Mouse (Mus musculus) retina, postnatal 1 day (tissue): ENCODE results near the gene Fbn1.
A peak's percentile ranks its signal among the peaks of the same experiment; 100 is the strongest.

Experiments used
- DNase-seq: peaks from one replicate; pipeline ENCODE4 v3.0.0-alpha.2; 2012

The Fbn1 gene

GRCm38 (mm10) chr2:125498216-125498615 lies 9.6 kb downstream of the Fbn1 start:
- no peak for DNase-seq

DNA sequence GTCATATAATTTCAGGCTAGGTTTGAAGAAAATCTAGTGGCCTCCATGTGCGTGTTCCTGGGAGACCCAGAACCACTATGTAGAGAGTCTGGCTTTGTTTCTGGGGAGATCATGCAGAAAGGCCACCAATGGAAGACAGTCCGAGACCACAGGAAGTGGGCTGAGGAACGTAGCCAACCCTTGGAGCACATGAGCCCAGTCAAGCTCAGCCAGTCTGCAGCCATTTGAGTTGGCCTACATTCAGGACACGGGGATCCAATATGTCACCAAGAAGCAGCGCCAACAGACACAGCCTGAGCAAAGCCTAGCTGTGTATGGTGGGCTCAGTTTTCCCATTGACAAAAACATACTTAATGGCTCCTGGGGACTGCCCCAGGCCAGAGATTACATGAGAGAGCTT lies 11.1 kb downstream of the Fbn1 start:
- DNase-seq: no peak

GRCm38 (mm10) chr2:125494831-125495812 lies 12.7 kb downstream of the Fbn1 start:
- DNase-seq: no peak

DNA sequence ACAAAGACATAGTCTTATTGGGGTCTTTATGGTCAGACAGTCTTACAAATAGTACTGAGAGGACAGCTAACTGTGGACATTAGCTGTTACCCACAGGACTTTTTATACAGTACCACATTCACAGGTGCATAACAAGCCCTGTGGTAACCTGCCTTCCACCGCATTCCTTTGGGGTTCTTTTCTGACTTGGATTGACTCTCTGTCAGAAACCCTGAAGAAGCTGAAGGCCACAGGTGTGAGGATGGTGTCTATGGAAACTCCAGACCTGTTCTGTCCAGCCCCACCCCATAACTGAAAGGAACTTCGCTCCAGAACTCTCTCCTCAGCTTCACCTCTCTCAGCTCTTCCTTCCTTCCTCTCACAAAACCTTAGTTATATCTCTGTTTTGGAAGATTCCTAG lies 13.5 kb downstream of the Fbn1 start:
- no peak for DNase-seq

- no peak for DNase-seq
These were observed 15.5 kb downstream of the Fbn1 start for GRCm38 (mm10) chr2:125492050-125492900.

DNA sequence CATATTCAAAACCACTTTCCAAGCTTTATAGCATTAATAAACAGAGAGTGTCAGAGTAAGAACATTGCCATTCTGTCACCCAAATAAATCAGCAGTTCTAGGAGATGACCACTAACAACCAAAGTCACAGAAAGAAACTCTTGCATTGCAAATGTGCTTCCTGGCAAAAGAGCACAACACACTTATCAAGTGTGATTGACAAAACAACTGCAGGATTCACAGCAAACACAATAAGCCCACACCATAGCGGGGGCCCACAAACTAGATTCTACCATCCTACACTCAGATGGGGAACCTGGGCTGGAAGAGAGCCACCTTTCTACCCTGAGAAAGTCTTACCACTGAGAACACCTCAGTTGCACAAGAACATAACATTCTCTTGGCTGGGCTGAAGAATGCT lies 17.8 kb downstream of the Fbn1 start:
- no peak for DNase-seq

DNA sequence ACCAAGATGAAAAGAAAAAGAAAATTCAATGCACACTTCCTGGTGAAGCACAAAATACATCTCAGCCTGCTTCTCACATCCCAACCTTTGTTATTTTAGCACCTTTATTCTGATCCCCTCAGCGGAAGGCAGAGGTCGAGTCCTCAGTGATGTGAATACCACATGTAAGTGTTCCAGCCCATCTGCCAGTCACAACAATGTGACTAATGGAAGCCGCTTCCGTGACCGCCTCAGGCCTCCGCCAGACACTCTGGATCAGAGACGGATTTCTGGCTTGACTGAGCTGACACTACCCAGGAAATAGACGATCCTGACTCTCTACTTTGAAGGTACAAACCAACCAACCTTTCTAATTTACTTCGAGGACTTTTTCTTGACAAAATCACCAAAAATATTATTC lies 22.9 kb downstream of the Fbn1 start:
- no peak for DNase-seq

DNA sequence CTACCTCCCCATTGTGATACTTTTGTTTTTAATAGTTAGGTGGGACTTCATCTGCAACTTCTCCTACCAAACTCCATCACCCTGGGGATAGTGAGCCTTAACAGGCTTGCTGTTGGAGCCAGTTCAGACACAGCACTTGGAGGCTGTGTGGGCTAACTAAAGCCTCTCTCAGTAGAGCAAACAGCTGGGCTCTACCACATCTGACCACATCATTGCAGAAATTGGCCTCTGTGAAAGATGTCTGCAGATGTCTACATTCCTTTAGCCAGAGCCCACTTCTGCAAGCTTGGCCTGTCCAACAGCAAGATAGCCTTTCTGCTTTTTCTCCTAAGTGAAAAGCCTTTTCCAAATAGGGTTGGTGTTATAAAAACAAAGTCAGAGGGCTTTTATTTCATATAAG lies 23.6 kb downstream of the Fbn1 start:
- no peak for DNase-seq

DNA sequence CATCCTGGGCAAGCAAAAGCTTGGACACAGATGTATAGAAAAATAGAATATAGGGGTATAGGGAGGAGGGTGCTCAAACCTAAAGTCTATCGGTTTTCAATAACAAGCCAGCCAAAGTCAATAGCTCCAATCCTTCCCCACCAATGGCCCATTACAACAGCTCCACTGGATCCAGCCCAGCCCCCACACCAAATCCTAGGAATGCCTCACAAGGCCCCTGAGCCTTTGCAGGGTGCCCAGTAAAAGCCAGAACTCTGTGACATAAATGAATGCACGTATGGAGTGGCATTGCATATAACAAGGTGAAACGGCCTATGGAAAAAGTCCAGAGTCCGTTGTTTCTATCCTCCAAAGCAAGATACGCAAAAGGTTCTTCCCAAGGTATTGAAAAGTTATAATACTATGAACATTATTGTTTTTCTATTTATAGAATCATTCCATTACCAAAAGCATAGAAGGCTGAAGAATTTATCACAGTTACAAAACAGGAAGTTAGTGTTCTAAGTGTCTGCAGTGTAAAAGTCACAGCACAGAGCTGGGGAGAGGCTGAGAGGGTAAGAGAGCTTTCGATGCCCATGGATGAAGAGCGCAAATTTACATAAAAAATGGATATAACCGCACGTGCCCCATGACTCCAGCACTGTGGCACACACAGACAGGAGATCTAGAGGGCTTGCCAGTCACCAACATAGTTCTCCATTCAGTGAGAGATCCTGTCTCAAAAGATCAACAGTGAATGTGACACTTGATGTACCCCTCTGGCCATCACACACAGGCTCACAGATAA lies 26.1 kb downstream of the Fbn1 start:
- DNase-seq: no peak

DNA sequence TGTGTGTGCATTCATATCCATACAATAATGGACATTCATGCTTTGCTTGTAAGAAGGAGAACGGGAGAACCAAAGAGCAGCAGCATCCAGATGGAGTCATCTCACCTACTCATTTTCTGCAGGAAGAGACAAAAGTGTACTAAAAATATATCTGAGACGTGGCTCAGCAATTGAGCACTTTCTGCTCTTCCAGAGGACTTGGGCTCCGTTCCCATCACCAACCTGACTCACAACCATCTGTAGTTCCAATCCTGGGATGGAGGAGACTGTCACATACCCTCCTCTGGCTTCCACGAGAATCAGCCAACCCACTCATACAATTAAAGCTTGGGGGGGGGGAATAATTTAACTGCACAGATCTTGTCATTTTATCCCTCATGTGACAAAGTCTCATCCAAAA lies 26.7 kb downstream of the Fbn1 start:
- no peak for DNase-seq

DNA sequence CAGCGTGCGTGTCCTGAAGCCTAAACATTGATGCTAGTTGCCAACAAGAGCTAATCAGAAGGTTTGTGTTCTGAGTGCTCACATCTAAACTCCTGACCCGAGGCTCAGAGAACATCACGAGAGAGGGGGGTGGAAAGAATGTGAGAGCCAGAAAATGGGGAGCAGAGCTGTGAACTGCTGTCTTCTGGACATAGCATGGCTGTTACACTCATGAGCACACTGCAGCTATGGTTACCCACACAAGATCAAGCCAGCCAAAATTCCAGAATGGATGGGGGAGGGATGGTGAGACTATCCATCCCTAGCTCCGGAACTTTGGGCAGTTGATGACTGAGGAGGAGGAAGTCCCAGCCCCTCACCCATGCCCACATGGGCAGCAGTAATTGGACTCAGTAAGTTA lies 27.7 kb downstream of the Fbn1 start:
- DNase-seq: no peak

GRCm38 (mm10) chr2:125478705-125479104 lies 29.1 kb downstream of the Fbn1 start:
- no peak for DNase-seq

DNA sequence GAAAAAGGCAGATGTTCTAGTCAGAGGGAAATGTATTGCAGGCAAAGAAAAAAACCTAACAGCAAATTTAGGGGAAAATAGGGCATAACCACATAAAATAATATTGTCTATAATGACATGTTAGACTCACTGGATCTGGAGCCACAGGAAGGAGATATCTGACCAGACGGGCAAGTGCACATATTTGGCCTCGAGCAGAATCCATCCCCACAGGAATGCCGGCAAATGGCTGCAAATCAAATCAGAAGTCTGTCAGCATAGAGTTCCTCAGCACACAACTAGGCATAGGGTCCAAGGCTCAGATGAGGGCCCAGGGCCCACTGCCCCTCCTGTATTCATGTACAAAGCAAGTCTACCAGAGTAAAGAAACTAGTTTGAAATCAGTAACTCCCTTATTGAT lies 30.4 kb downstream of the Fbn1 start:
- DNase-seq: peak; percentile 14

GRCm38 (mm10) chr2:125476231-125476630 lies 31.6 kb downstream of the Fbn1 start:
- DNase-seq: no peak

GRCm38 (mm10) chr2:125474690-125475089 lies 33.1 kb downstream of the Fbn1 start:
- DNase-seq: no peak

DNA sequence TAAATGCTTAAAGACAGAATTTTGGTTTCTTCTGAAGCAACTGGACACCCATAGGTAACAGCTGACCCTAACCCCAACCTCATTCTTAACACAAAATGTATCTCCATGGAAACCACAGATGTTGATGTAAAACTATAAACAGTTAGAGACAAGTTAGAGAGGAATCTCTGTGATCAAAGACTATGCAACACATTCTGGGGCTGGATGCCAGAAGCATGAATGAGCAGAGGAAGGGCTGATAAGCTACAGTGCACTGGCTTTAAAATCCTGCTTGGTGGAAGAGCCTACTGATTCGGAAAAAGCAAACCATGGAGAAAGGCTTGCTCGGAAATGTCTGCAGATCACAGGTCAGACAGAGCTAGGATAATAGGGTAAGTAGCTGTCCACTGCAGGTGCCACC lies 34.6 kb downstream of the Fbn1 start:
- no peak for DNase-seq

GRCm38 (mm10) chr2:125471721-125472120 lies 36.1 kb downstream of the Fbn1 start:
- no peak for DNase-seq

DNA sequence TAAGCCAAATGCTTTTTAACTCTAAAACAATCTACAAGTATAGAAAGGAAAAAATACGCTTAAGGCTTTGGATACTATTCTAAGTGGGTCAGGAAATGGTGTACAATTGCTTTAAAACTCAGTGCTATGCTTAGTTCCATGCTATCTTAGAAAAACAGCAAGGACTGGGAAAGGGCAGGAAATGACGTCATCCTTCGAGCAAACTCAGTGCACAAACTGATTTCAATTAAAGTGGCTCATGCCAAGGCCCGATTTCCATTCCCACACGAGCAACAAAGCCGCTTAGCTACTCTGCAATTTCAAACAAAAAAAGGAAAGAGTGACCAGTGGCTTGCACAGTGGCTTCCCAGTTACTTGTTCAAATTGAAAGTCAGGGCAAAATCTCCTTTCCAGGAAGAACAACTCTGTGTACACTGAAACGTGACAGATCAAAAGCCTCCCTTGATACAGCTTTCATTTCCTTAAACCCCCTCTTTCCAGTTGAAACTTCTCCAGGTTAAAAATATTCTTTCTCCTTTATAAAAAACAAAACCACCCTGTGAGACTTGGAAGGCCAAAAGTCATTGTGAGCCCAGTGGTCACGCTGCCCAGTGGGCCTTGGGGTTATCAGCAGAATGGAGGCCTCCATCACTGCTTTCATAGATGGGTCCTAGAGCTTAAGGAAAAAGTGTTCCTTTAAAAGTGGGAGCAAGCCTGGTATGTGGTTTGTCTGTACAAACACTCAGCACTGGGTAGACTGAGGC lies 37.1 kb downstream of the Fbn1 start:
- peak; percentile 4 for DNase-seq

DNA sequence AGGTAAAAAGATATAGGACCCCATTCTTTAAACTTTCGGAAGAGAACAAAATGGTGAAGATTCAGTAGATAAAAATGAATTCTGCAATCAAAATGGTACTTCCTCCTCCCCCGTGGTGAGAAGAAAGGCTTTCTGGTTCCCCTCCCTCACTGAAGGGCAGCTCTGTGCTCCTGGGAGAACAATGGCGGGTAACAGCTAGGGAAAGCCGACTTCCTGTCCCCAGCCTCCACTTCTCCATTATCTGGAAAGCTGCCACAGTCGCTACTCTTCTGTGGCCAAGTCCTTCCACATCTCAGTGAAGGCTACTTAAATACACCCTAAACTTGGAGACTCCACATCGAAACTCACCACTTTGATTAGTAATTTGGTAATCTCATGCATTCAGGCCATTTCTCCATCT lies 43.8 kb downstream of the Fbn1 start:
- no peak for DNase-seq

- DNase-seq: no peak
These were observed 48.7 kb downstream of the Fbn1 start for GRCm38 (mm10) chr2:125459087-125459486.

DNA sequence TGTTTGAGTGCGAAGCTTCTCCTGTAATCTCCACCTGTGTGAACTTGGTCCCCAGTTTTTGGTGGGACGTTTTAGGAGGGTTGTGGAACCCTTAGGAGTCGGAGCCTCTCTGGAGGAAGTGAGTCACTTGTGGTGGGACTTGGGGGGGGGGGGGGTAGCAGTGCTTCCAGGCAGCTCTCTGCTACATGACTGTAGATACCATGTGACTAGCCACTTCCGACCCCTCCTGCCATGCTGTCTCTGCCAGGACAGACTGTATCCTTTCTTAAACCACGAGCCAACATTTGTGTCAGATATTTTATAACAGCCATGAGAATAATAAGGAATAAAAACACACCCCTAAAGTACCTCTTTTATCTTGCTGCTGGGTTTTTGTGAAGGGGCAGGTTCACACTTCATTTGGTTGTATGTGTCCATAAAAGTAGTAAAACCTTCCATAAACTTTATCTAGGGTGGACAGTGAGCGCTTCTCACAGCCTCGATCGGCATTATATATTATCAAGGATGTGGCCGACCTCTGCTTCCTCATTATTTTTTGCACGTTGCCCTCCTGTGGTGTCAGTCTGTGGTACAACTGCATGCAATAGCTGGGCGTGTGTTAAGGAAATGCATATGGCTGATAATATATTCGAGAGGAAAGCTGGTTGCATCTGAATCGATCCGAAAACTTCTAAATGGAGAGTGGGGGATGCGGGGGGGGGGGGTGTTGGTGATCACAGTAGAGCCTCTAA lies 51.6 kb downstream of the Fbn1 start:
- DNase-seq: no peak

DNA sequence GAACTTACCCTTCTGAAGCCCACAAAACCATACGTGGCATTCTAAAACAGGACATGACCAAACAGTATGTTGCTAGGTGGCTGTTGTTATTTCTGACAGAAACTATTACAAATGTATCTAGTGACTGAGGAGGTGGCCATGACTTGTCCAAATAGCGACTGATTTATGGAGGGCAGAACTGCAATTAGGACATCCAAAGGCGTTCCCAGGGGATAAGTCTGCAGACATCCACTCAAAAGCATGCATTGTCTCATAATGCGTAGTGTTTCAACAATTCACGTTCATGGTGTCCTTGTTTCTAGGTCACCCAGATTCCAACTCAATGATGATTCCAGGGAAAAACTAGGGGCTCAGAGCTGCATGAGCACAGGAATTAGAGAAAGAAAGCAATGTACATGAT lies 53.0 kb downstream of the Fbn1 start:
- peak; percentile 47 for DNase-seq
